Mouse (Mus musculus): ENCODE data around the gene Olfr1347. TPM values are rescaled to one million over a fixed set of nuclear protein-coding genes. Genes with fewer than 3 reads are reported as not detected.

Olfr1347 gene
- polyA plus RNA-seq, 1 experiment from 2014 or later: not detected

GRCm38 (mm10) chr7:6441173-6441572 lies 58.4 kb downstream of the Olfr1347 start:
- no peak for ATAC-seq (ENCODE audit: low FRiP score)
- H3K4me2 ChIP-seq: no peak overlapping the region
- H3K27me3 ChIP-seq (replicated peaks): no peaks in the 10 kb centered on the region
- H3K36me3 ChIP-seq: no peaks in the 10 kb centered on the region
- no peak overlapping the region for H3K9ac ChIP-seq (replicated peaks)
- H3K4me1 ChIP-seq: no peaks in the 10 kb centered on the region
- no peak overlapping the region for H3K27ac ChIP-seq (replicated peaks)
- H3K4me3 ChIP-seq (replicated peaks): no peak overlapping the region
- no peaks in the 10 kb centered on the region for H3K9me3 ChIP-seq (replicated peaks)
- WGBS: 77% methylated on average over 2 of the region's 2 CpGs

- Histone ChIP-seq H3K4me1 (peaks cover 19% of the 10 kb centered on the region), H3K9me3 (replicated peaks) (no peaks in the 10 kb centered on the region), H3K4me2 (no peak within 1 kb of the TSS), H3K9ac (replicated peaks) (no peak within 1 kb of the TSS), H3K4me3 (replicated peaks) (no peak within 1 kb of the TSS), H3K27ac (replicated peaks) (no peak within 1 kb of the TSS), H3K36me3 (no peaks in the 10 kb centered on the region), H3K27me3 (replicated peaks) (no peaks in the 10 kb centered on the region)
- ATAC-seq (ENCODE audit: low FRiP score): no peak
- 76% methylated on average over 3 of the region's 3 CpGs for WGBS
Observed at GRCm38 (mm10) chr7:6438388-6438787, 61.2 kb downstream of the Olfr1347 start, which contains the start of gene Olfr1344. TSS of gene Olfr1344 (plus strand) at chr7:6438688.

Other genes with a start within 250 kb of the Olfr1347 start
- 0.37 TPM in 1 of 2 replicates, not detected in the other for gene Epp13, start 247.0 kb downstream of the Olfr1347 start, polyA plus RNA-seq (2015; fragmentation: Nextera tagmentation; extraction: Ambion mirVana)
- 14.3 and 16.2 TPM in 2 replicates for gene Zfp667, start 213.2 kb downstream of the Olfr1347 start, polyA plus RNA-seq (2015; fragmentation: Nextera tagmentation; extraction: Ambion mirVana)
- 12.7 and 13.7 TPM in 2 replicates for gene Zfp583, start 168.5 kb downstream of the Olfr1347 start, polyA plus RNA-seq (2015; fragmentation: Nextera tagmentation; extraction: Ambion mirVana)
- gene Gm3854, start 156.0 kb downstream of the Olfr1347 start, polyA plus RNA-seq (2015; fragmentation: Nextera tagmentation; extraction: Ambion mirVana): 7.3 and 9.0 TPM in 2 replicates
- 4.0 and 5.9 TPM in 2 replicates for gene Zfp78, start 136.5 kb downstream of the Olfr1347 start, polyA plus RNA-seq (2015; fragmentation: Nextera tagmentation; extraction: Ambion mirVana)
- gene Zfp28, start 116.5 kb downstream of the Olfr1347 start, polyA plus RNA-seq (2015; fragmentation: Nextera tagmentation; extraction: Ambion mirVana): 13.2 and 13.8 TPM in 2 replicates
- 7.8 and 9.5 TPM in 2 replicates for gene Smim17, start 101.0 kb downstream of the Olfr1347 start, polyA plus RNA-seq (2015; fragmentation: Nextera tagmentation; extraction: Ambion mirVana)
- gene Gm20715, start 89.5 kb downstream of the Olfr1347 start, polyA plus RNA-seq (2015; fragmentation: Nextera tagmentation; extraction: Ambion mirVana): 0.15 TPM in 1 of 2 replicates, not detected in the other
- 0.05 and 0.10 TPM in 2 replicates for gene Olfr1344, start 61.1 kb downstream of the Olfr1347 start, polyA plus RNA-seq (2015; fragmentation: Nextera tagmentation; extraction: Ambion mirVana)
- gene Olfr1336, start 43.6 kb downstream of the Olfr1347 start, polyA plus RNA-seq (2015; fragmentation: Nextera tagmentation; extraction: Ambion mirVana): 0.03 TPM in 1 of 2 replicates, not detected in the other
- gene Olfr1346, start 32.7 kb downstream of the Olfr1347 start, polyA plus RNA-seq (2015; fragmentation: Nextera tagmentation; extraction: Ambion mirVana): not detected in 2 replicates
- gene Olfr5, start 12.8 kb downstream of the Olfr1347 start, polyA plus RNA-seq (2015; fragmentation: Nextera tagmentation; extraction: Ambion mirVana): not detected in 2 replicates
- not detected in 2 replicates for gene Olfr1348, start 9.0 kb upstream of the Olfr1347 start, polyA plus RNA-seq (2015; fragmentation: Nextera tagmentation; extraction: Ambion mirVana)
- not detected in 2 replicates for gene Olfr1349, start 23.2 kb upstream of the Olfr1347 start, polyA plus RNA-seq (2015; fragmentation: Nextera tagmentation; extraction: Ambion mirVana)
- not detected in 2 replicates for gene Olfr1350, start 65.1 kb upstream of the Olfr1347 start, polyA plus RNA-seq (2015; fragmentation: Nextera tagmentation; extraction: Ambion mirVana)
- gene Zim1, start 196.7 kb upstream of the Olfr1347 start, polyA plus RNA-seq (2015; fragmentation: Nextera tagmentation; extraction: Ambion mirVana): 5.7 and 7.2 TPM in 2 replicates
- gene Peg3, start 230.7 kb upstream of the Olfr1347 start, polyA plus RNA-seq (2015; fragmentation: Nextera tagmentation; extraction: Ambion mirVana): 103 and 104 TPM in 2 replicates
- gene Usp29, start 230.8 kb upstream of the Olfr1347 start, polyA plus RNA-seq (2015; fragmentation: Nextera tagmentation; extraction: Ambion mirVana): 25.6 and 32.1 TPM in 2 replicates